Mouse (Mus musculus) CH12.LX (cell line): ENCODE results near the gene Slc25a21. TPM values are rescaled to one million over a fixed set of nuclear protein-coding genes. Genes with fewer than 3 reads are reported as not detected.

Source experiments
- DNase-seq: peaks from one replicate; pipeline ENCODE4 v3.0.0-alpha.2; 2013; ENCODE audit errors: extremely low read depth
- H3K27ac ChIP-seq: 2 replicates; pipeline ENCODE4 v1.5.1; 2012; ENCODE audit warnings: low read depth, mild to moderate bottlenecking, control low read depth, moderate library complexity; ENCODE audit not compliant: insufficient read depth
- H3K27me3 ChIP-seq: replicated peaks from 2 replicates; pipeline ENCODE3; 2012; ENCODE audit warnings: inconsistent platforms
- H3K36me3 ChIP-seq, 2 experiments: replicated peaks in 1 of 2; 2 replicates each; pipeline versions ENCODE3 to v1.6.1; 2012; ENCODE audit warnings: inconsistent platforms in 1 of 2, low read length in 1 of 2, mild to moderate bottlenecking in 1 of 2, mixed read lengths in 1 of 2, moderate library complexity in 1 of 2; ENCODE audit not compliant: control insufficient read depth in 1 of 2, insufficient read depth in 1 of 2
- H3K4me1 ChIP-seq, 2 experiments: 2 replicates each; pipeline ENCODE4 v1.6.1; 2012; ENCODE audit warnings: inconsistent platforms in 1 of 2, moderate library complexity in 1 of 2; ENCODE audit not compliant: insufficient read depth in 2 of 2, control insufficient read depth in 1 of 2
- H3K4me2 ChIP-seq: 2 replicates; pipeline ENCODE4 v1.6.1; 2012; ENCODE audit warnings: low read depth, mild to moderate bottlenecking, control low read depth; ENCODE audit not compliant: poor library complexity, insufficient read depth, severe bottlenecking
- H3K4me3 ChIP-seq, 3 experiments: fragments of 150-350 bp in 1 of 3; sonication (generic) in 1 of 3; replicated peaks in 1 of 3; 2 replicates each; pipeline versions ENCODE3 to v1.5.1; 2011 to 2012; ENCODE audit warnings: low read depth in 2 of 3, low read length in 2 of 3, mild to moderate bottlenecking in 2 of 3, moderate library complexity in 2 of 3, control low read depth in 1 of 3, improper control_type of control experiment in 1 of 3, inconsistent platforms in 1 of 3, mixed read lengths in 1 of 3; ENCODE audit not compliant: poor library complexity in 1 of 3
- H3K79me2 ChIP-seq: replicated peaks from 2 replicates; pipeline ENCODE4 v1.6.1; 2012; ENCODE audit warnings: mild to moderate bottlenecking, moderate library complexity; ENCODE audit not compliant: control insufficient read depth, poor library complexity, insufficient read depth, severe bottlenecking; ENCODE audit errors: extremely low read depth
- H3K9ac ChIP-seq: 2 replicates; pipeline ENCODE4 v1.6.1; 2012; ENCODE audit warnings: low read depth, mild to moderate bottlenecking, control low read depth, moderate library complexity; ENCODE audit not compliant: insufficient read depth
- H3K9me3 ChIP-seq: replicated peaks from 2 replicates; pipeline ENCODE3; 2012; ENCODE audit warnings: low read length, inconsistent platforms, mixed read lengths
- BHLHE40 ChIP-seq: IDR thresholded peaks from 2 replicates; pipeline ENCODE4 v1.6.1; 2011; ENCODE audit warnings: mild to moderate bottlenecking, low read depth, low read length, improper control_type of control experiment
- CHD1 ChIP-seq: IDR thresholded peaks from 2 replicates; pipeline ENCODE4 v1.6.1; 2012; ENCODE audit warnings: low read depth, low read length, improper control_type of control experiment, inconsistent platforms
- CTCF ChIP-seq, 2 experiments: IDR thresholded peaks in 1 of 2; conservative IDR thresholded peaks in 1 of 2; 2 replicates each; pipeline ENCODE4 v1.5.1; 2011 to 2012; ENCODE audit warnings: low read depth in 2 of 2, low read length in 2 of 2, improper control_type of control experiment in 1 of 2, inconsistent platforms in 1 of 2, mild to moderate bottlenecking in 1 of 2, moderate library complexity in 1 of 2
- E2F4 ChIP-seq: IDR thresholded peaks from 2 replicates; pipeline ENCODE4 v1.6.1; 2011; ENCODE audit warnings: low read depth, low read length, improper control_type of control experiment; ENCODE audit not compliant: insufficient replicate concordance
- ETS1 ChIP-seq: conservative IDR thresholded peaks from 2 replicates; pipeline ENCODE4 v1.6.1; 2012; ENCODE audit warnings: low read depth, mild to moderate bottlenecking, inconsistent platforms, low read length, improper control_type of control experiment, moderate library complexity
- GABPA ChIP-seq: IDR thresholded peaks from 2 replicates; pipeline ENCODE4 v1.6.1; 2012; ENCODE audit warnings: low read depth, low read length, improper control_type of control experiment, inconsistent platforms; ENCODE audit not compliant: insufficient replicate concordance
- JUN ChIP-seq: IDR thresholded peaks from 2 replicates; pipeline ENCODE4 v1.6.1; 2011; ENCODE audit warnings: low read depth, mild to moderate bottlenecking, low read length, improper control_type of control experiment, moderate library complexity; ENCODE audit not compliant: insufficient read depth
- JUND ChIP-seq: conservative IDR thresholded peaks from 2 replicates; pipeline ENCODE4 v1.6.1; 2011; ENCODE audit warnings: low read depth, low read length, improper control_type of control experiment
- KAT2A ChIP-seq: IDR thresholded peaks from 2 replicates; pipeline ENCODE4 v1.6.1; 2012; ENCODE audit warnings: low read length, improper control_type of control experiment, inconsistent platforms; ENCODE audit not compliant: insufficient replicate concordance
- MAX ChIP-seq: IDR thresholded peaks from 2 replicates; pipeline ENCODE4 v1.6.1; 2011; ENCODE audit warnings: low read length, improper control_type of control experiment
- MAZ ChIP-seq: IDR thresholded peaks from 2 replicates; pipeline ENCODE4 v1.6.1; 2012; ENCODE audit warnings: low read depth, mild to moderate bottlenecking, inconsistent platforms, low read length, improper control_type of control experiment, moderate library complexity
- MEF2A ChIP-seq: IDR thresholded peaks from 2 replicates; pipeline ENCODE4 v1.6.1; 2014; ENCODE audit warnings: low read depth, mild to moderate bottlenecking, inconsistent platforms, low read length, improper control_type of control experiment, borderline replicate concordance
- MXI1 ChIP-seq: IDR thresholded peaks from 2 replicates; pipeline ENCODE4 v1.6.1; 2011; ENCODE audit warnings: mild to moderate bottlenecking, low read depth, low read length, improper control_type of control experiment
- MYC ChIP-seq: IDR thresholded peaks from 2 replicates; pipeline ENCODE4 v1.6.1; 2011; ENCODE audit warnings: low read depth, mild to moderate bottlenecking, improper control_type of control experiment, low read length
- NRF1 ChIP-seq: IDR thresholded peaks from 2 replicates; pipeline ENCODE4 v1.6.1; 2014; ENCODE audit warnings: low read depth, mild to moderate bottlenecking, inconsistent platforms, low read length, improper control_type of control experiment, moderate library complexity
- PAX5 ChIP-seq: IDR thresholded peaks from 2 replicates; pipeline ENCODE4 v1.6.1; 2012; ENCODE audit warnings: low read length, inconsistent platforms, mixed read lengths
- POLR2A ChIP-seq: IDR thresholded peaks from 2 replicates; pipeline ENCODE4 v1.6.1; 2011; ENCODE audit warnings: low read depth, mild to moderate bottlenecking, improper control_type of control experiment, low read length
- RCOR1 ChIP-seq: conservative IDR thresholded peaks from 2 replicates; pipeline ENCODE4 v1.6.1; 2012; ENCODE audit warnings: low read depth, mild to moderate bottlenecking, inconsistent platforms, low read length, improper control_type of control experiment
- SMC3 ChIP-seq: IDR thresholded peaks from 2 replicates; pipeline ENCODE4 v1.6.1; 2011; ENCODE audit warnings: low read depth, low read length, improper control_type of control experiment
- TBP ChIP-seq: conservative IDR thresholded peaks from 2 replicates; pipeline ENCODE4 v1.6.1; 2011; ENCODE audit warnings: low read depth, low read length, improper control_type of control experiment
- TCF12 ChIP-seq: IDR thresholded peaks from 2 replicates; pipeline ENCODE4 v1.6.1; 2014; ENCODE audit warnings: low read depth, mild to moderate bottlenecking, inconsistent platforms, low read length, improper control_type of control experiment
- UBTF ChIP-seq: IDR thresholded peaks from 2 replicates; pipeline ENCODE4 v1.6.1; 2012; ENCODE audit warnings: low read depth, mild to moderate bottlenecking, inconsistent platforms, low read length, improper control_type of control experiment, moderate library complexity
- USF1 ChIP-seq: IDR thresholded peaks from 2 replicates; pipeline ENCODE4 v1.6.1; 2014; ENCODE audit warnings: low read depth, mild to moderate bottlenecking, inconsistent platforms, low read length, improper control_type of control experiment
- USF2 ChIP-seq: conservative IDR thresholded peaks from 2 replicates; pipeline ENCODE4 v1.6.1; 2011; ENCODE audit warnings: low read depth, low read length, improper control_type of control experiment
- ZC3H11A ChIP-seq: IDR thresholded peaks from 2 replicates; pipeline ENCODE4 v1.6.1; 2012; ENCODE audit warnings: low read depth, mild to moderate bottlenecking, inconsistent platforms, low read length, improper control_type of control experiment
- ZKSCAN1 ChIP-seq: IDR thresholded peaks from 2 replicates; pipeline ENCODE4 v1.6.1; 2012; ENCODE audit warnings: low read depth, inconsistent platforms, low read length, improper control_type of control experiment, borderline replicate concordance
- ZMIZ1 ChIP-seq: IDR thresholded peaks from 2 replicates; pipeline ENCODE4 v1.6.1; 2012; ENCODE audit warnings: low read depth, mild to moderate bottlenecking, inconsistent platforms, low read length, improper control_type of control experiment
- ZNF384 ChIP-seq: IDR thresholded peaks from 2 replicates; pipeline ENCODE4 v1.6.1; 2012; ENCODE audit warnings: low read depth, low read length, improper control_type of control experiment, inconsistent platforms
- dilution Hi-C: fragments of 300-500 bp; cut with MboI; formaldehyde crosslinking; loops from 2 replicates; pipeline ENCODE4 v1.14.3; 2020; ENCODE audit warnings: low sequenced_read_pairs; ENCODE audit not compliant: extremely low pct_unique_long_range_greater_than_20kb, extremely low pct_ligation_motif_present
- in situ Hi-C: fragments of 300-500 bp; cut with MboI; formaldehyde crosslinking; loops from 3 replicates; pipeline ENCODE4 v1.14.3; 2019; ENCODE audit warnings: low sequenced_read_pairs, low pct_ligation_motif_present, low pct_unique_long_range_greater_than_20kb, mixed read lengths
- polyA plus RNA-seq: library from polyadenylated mRNA; unstranded; fragments of >175 nt; gene quantifications from 2 replicates; pipeline ENCODE4 v1.2.1, GENCODE M21; 2012; ENCODE audit warnings: low read depth; ENCODE audit not compliant: insufficient read length
- total RNA-seq, 2 experiments: library from RNA; depleted of rRNA; stranded (reverse); fragments of 300-350 nt in 1 of 2; fragments of >200 nt in 1 of 2; gene quantifications; 2 replicates each; pipeline ENCODE4 v1.2.3; 2012 to 2014

Gene Slc25a21
- total and polyA plus RNA-seq, 3 experiments, result not detected

GRCm38 (mm10) chr12:56870569-56870968 is 326.7 kb downstream of the Slc25a21 start:
- Histone ChIP-seq H3K9me3 (no peaks in the 10 kb centered on the region), H3K4me1 (no peaks in the 10 kb centered on the region), H3K4me2 (no peak overlapping the region), H3K4me3 (no peak overlapping the region), H3K27ac (no peak overlapping the region), H3K36me3 (no peaks in the 10 kb centered on the region), H3K9ac (no peak overlapping the region), H3K79me2 (no peaks in the 10 kb centered on the region), H3K27me3 (no peaks in the 10 kb centered on the region)
- dilution Hi-C loops, result no loop called here
- in situ Hi-C loops, result no loop called here
- TF ChIP-seq CTCF (conservative IDR thresholded peaks at IDR 0.05 in 1 of 2, IDR thresholded peaks at IDR 0.05 in 1 of 2; ENCODE audit: low read depth in 2 of 2, low read length in 2 of 2) (no peak), MEF2A (no peak), PAX5 (no peak), MYC (no peak), ZKSCAN1 (no peak), E2F4 (no peak), GABPA (no peak), SMC3 (no peak), NRF1 (no peak), CHD1 (no peak), MXI1 (no peak), UBTF (no peak), ZMIZ1 (no peak), ZNF384 (no peak), ZC3H11A (no peak), JUN (no peak), JUND (no peak), MAX (no peak), TBP (no peak)
- no peak for DNase-seq

- Histone ChIP-seq H3K9me3 (no peaks in the 10 kb centered on the region), H3K4me3 (no peak overlapping the region), H3K4me2 (no peak overlapping the region), H3K4me1 (no peaks in the 10 kb centered on the region), H3K36me3 (no peaks in the 10 kb centered on the region), H3K79me2 (no peaks in the 10 kb centered on the region), H3K9ac (no peak overlapping the region), H3K27ac (no peak overlapping the region), H3K27me3 (no peaks in the 10 kb centered on the region)
- in situ Hi-C loops, result no loop called here
- DNase-seq, result no peak
- TF ChIP-seq BHLHE40 (no peak), MAZ (no peak), RCOR1 (no peak), TCF12 (no peak), MAX (no peak), GABPA (no peak), SMC3 (no peak), USF2 (no peak), ETS1 (no peak), USF1 (no peak), ZMIZ1 (no peak), JUND (no peak), KAT2A (no peak), E2F4 (no peak), POLR2A (no peak), TBP (no peak), PAX5 (no peak)
- dilution Hi-C loops, result no loop called here
Observed at GRCm38 (mm10) chr12:56863873-56864562, 333.3 kb downstream of the Slc25a21 start.
